Mouse (Mus musculus) layer of hippocampus, postnatal 36 days (tissue): ENCODE measurements around the gene Kalrn. TPM values are rescaled to one million over a fixed set of nuclear protein-coding genes. Genes with fewer than 3 reads are reported as not detected.

ENCODE experiments used
- DNase-seq, 2 experiments: peaks; one replicate each; pipeline ENCODE4 v3.0.0; 2022
- total RNA-seq, 2 experiments: library from RNA; stranded (reverse); gene quantifications; 2 replicates each; pipeline ENCODE4 v1.2.3; 2021

Kalrn gene
- total RNA-seq, 2 experiments from 2014 or later = 472 to 547 TPM

GRCm38 (mm10) chr16:34552731-34553130, 20.6 kb downstream of the Kalrn start:
- no peak for DNase-seq

- DNase-seq = no peak
Observed at GRCm38 (mm10) chr16:34549470-34549999, 23.8 kb downstream of the Kalrn start.

DNA sequence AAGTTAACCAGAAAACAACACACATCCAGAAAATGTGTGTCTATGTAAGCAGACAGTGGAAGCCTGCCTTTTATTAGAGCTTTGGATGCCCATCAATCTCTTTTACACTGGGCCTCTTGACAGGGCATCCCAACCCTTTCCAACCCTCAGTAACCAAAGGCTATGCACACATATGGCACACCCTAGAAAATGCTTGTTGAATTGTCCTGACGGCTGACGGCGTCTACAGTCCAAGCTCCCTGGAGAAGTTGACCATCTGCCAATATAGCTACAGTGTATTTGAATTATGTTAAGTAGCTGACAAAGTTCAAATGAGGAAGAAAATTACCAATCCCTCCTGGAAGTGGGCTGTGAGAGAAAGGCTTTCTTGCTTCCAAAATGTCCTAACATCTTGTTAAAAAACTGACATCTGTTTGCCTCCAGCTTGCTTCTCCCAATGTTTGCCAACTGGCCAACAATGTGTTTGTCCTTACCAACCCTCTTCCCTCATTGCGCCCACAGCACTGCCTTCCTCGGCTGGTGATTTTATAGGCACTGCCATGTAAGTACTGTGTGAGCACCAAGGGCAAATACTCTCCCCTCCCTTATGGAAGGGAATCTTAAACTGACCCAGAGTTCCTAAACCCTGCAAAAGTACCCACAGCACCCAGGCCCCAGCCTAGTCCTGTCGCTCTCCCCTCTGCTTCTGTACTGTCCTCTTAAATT, 26.4 kb downstream of the Kalrn start:
- DNase-seq = no peak

- no peak for DNase-seq
Observed at GRCm38 (mm10) chr16:34543754-34544153, 29.6 kb downstream of the Kalrn start.

DNA sequence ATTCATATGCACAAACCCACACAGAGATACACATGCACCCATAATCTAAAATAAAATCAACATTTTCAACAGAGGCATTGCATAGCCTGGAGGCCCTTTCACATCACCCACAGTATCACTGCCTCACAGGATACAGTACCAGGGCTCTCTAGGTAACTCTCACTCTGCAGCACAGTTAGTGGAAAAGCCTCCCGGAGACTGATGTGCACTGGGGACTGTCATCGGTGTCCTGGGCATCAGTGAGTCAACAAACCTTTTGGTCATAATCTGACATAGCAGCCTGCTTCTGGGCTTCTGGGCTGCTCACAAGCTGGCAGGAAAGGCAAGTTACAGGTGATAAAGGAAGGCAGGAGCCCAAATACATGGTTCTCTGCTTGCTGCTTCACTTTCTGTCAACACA, 31.0 kb downstream of the Kalrn start:
- no peak for DNase-seq

- DNase-seq = no peak
Observed at GRCm38 (mm10) chr16:34538679-34539185, 34.6 kb downstream of the Kalrn start.

GRCm38 (mm10) chr16:34536300-34536699, 37.0 kb downstream of the Kalrn start:
- no peak for DNase-seq

DNA sequence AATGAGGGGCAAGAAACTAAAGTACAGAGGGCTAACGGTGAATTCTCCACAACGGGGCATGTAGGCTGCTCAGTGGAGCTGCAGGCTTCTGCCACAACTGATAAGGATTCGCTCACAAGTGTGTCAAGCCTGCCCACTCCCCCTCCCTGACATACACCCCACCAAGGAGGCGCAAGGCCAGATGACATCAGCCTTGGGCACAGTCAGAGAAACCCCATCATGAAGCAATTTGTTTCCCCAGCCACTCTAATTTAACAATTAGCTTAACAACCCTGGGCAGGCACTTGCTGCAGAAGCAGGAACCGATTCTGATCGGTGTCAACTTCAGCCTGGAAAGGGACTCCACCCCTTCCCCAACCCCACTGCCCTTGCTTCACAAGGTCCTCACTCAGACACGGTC, 38.2 kb downstream of the Kalrn start:
- DNase-seq = no peak

GRCm38 (mm10) chr16:34531506-34531905, 41.8 kb downstream of the Kalrn start:
- DNase-seq = peak in 1 of 2 experiments; percentile 35

DNA sequence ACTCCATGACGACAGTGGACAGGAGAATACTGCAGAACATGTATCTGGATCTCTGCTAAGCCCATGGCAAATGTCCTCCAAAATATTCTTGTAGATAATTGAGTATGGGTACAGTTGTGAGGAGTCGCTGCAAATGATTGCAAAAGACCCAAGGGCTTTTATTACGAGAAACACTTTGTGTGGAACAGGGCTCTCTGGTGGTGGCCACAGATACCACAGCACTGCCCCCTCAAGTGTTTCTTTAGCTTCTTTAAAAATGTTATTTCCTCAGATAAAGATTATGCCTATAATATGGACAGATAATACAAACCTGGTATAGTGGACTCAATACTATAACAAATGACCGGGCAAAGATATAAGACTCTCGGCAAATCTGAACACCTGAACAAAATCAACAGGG, 43.3 kb downstream of the Kalrn start:
- no peak for DNase-seq

GRCm38 (mm10) chr16:34528234-34528983, 44.9 kb downstream of the Kalrn start:
- DNase-seq = no peak

GRCm38 (mm10) chr16:34526378-34526777, 47.0 kb downstream of the Kalrn start:
- DNase-seq = no peak

DNA sequence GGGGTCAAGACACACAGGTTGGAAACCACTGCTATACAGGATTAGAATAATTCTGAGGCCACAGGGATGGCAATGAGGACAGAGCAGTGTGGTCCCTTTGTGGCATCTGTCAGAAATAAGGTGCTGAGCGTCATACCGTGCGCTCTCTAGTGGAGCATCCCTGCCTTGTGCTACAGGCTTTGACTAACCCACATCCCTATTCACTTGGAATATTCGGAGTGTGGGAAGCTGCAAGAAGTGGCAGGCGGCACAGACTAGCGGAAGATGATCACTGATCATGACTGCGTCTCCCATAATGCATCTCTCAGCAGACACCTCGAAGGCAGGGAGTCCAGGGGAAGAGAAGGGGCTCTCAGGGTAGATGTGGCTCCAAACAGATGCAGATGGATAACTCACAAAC, 47.5 kb downstream of the Kalrn start:
- peak; percentile 49 to 54 for DNase-seq

- DNase-seq = no peak
Observed at GRCm38 (mm10) chr16:34525205-34525604, 48.1 kb downstream of the Kalrn start.

DNA sequence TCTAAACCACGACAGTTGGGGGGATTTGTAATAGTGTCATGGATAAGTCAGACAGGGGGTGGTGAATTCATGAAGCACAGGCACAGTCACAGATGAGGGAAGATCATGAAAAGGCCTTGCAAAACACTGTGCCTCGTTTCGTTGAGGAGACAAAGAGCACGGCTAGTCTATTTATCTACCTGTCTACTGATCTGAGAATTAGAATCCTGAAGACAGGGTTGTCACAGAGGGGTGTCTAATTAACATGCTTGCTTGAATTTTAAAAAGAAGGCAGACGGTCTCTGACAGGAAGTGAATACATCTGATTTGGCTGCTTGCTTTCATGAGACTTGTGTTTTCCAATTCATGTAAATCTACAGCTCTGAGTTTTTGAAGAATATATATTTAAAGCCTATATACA, 52.3 kb downstream of the Kalrn start:
- no peak for DNase-seq

DNA sequence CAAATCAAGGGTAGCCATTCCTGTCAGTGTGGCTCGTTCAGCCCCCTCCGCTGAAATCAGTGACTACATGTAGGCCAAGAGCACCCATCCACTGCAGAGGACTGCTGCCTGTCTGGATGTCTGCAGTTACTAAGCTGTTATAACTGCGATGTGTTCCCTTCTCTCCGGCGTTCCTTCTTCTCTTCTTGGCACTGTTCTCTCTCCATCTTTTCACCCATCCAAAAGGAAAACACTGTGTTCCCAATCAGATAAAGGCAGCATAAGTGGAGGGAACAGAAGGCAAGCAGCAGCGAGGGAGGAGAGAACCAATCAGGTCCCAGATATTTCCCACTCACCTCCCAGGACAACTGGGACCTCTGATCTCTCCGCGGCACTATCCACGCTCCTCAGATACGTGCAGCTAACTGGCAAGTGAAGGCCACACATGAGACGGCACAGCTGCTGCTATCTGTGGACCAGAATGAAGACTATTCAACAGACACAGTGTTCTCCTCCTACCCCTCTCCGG, 56.4 kb downstream of the Kalrn start:
- peak; percentile 51 to 57 for DNase-seq

DNA sequence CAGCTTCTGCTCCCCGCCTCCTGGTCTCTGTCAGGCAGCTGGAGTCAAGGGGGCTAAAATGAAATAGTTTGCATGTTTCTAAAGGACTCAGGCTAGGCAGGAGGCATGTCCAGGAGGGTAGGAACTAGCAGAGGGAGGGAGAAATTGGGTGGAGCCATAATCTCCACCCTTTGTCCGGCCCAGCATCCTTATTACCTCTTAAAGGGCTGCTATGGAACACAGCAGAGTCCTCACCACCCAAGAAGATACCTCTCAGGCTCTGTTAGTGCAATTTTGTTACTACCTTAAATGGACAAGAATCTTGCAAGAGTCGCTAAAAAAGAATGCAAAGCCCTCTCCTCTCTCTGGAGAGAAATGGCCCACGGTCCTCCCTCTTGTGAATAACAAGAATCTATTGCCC, 57.8 kb downstream of the Kalrn start:
- DNase-seq = no peak

DNA sequence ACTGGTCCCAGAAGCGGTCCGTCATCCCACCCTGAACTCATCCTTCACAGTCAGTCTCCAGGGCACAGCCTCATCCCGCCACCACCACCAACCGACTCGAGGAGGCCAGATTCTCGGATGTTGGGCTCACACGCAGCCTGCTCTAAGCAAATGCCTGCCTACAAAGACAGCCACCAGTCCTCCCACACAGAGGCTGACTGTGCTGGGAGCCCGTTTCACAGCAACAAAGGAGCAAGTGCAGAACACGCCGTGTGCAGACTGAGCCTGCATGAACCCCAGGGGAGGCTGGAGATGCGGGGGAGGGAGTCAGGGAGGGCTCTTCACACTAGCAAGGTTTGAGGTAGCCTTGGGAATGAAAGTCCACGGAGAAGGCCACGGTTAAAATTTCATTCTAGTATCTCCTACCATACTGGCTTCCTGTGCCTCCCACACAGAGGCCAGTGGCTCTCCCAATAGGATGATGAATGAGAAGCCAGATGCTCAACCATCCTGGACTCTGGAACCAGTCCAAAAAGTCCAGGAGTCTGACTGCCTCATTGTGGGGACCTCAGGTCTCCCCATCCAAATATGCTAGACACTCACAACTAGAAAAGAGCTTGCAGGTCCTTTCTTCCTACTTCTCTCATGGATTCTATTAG, 59.3 kb downstream of the Kalrn start:
- peak; percentile 77 to 79 for DNase-seq

DNA sequence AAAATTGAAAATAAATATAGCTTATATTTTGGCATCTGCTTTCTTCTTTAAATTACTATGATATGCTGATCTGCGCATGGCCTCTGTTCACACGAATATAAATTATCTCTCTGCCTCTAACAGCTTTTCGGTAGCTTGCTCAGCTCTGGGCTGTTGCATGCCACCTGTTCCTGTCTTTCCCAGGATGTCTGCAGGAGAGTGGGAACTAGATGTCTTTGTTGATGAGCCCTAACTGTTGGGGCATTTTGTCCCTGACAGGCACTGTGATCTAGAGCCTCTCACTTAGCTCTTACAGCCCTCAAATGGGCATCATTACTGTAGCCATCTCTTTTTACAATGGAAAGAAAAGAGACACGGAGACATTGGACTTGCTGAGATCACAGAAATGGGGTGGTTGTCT, 61.0 kb downstream of the Kalrn start:
- no peak for DNase-seq

DNA sequence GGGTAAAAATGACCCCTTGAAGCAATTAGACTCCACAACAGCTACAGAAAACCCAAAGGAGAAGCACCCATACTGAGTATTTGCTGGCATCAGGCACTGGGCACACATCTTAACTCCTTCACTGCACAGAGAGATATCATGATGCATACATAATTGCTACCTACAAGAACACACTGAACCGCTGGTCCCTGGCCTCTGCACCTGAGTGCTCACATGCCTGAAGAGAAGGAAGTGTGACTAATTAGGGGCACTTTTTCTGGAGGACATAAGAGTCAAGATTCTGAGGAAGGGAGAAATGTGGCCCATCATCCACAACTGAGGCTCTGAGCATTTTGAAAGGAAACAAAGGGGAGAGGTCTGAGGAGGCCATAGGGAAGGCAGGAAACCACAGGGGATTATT, 65.2 kb downstream of the Kalrn start:
- no peak for DNase-seq

GRCm38 (mm10) chr16:34506048-34506447, 67.3 kb downstream of the Kalrn start:
- no peak for DNase-seq

DNA sequence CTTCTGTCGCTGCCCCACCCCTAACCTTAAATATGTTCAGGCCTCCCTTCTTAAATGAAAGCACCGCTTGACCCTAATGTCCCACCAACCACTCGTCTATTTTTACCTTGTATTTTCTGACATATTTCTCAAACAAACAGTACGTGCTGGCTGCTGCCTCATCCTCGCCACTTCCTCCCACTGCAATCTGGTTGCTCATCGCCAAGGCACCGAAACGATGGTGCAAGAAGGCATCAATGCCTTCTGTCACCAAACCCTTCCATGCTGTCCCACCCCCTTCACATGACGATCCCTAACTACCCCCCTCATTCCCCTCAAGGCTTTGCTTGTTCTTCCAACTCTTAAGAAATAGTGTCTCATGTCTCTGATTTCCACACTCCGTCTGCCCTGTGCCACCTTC, 69.1 kb downstream of the Kalrn start:
- DNase-seq = peak; percentile 64 to 66

GRCm38 (mm10) chr16:34502110-34502509, 71.2 kb downstream of the Kalrn start:
- DNase-seq = no peak
